Mouse (Mus musculus) limb, embryonic 13.5 days (tissue): ENCODE measurements around the gene Nceh1. TPM values are rescaled to one million over a fixed set of nuclear protein-coding genes. Genes with fewer than 3 reads are reported as not detected.
"Not testable (repeated sequence)": the region's sequence is repeated elsewhere in the genome, so short reads cannot be mapped to it uniquely, and the experiment has no call there.

Experiments used
- ATAC-seq: fragments of 200-750 bp; cut with Nextera tagmentation; 2 replicates; pipeline ENCODE4 v1.8.0; 2017; ENCODE audit warnings: low read depth, moderate number of reproducible peaks, moderate TSS enrichment; ENCODE audit not compliant: low FRiP score
- H3K27ac ChIP-seq: fragments of 300-500 bp; sonication (generic); 2 replicates; pipeline ENCODE4 v1.5.1; 2015; ENCODE audit warnings: inconsistent platforms, mild to moderate bottlenecking, moderate library complexity
- H3K27me3 ChIP-seq: fragments of 300-500 bp; sonication (generic); 2 replicates; pipeline ENCODE4 v1.6.1; 2015; ENCODE audit warnings: mild to moderate bottlenecking, inconsistent platforms
- H3K36me3 ChIP-seq: fragments of 300-500 bp; sonication (generic); 2 replicates; pipeline ENCODE4 v1.6.1; 2015; ENCODE audit warnings: inconsistent platforms, mild to moderate bottlenecking, moderate library complexity
- H3K4me1 ChIP-seq: fragments of 300-500 bp; sonication (generic); 2 replicates; pipeline ENCODE4 v1.6.1; 2015; ENCODE audit warnings: inconsistent platforms
- H3K4me2 ChIP-seq: fragments of 300-500 bp; sonication (generic); replicated peaks from 2 replicates; pipeline ENCODE4 v1.6.1; 2015; ENCODE audit warnings: inconsistent platforms, mild to moderate bottlenecking, moderate library complexity
- H3K4me3 ChIP-seq: fragments of 300-500 bp; sonication (generic); 2 replicates; pipeline ENCODE4 v1.5.1; 2015; ENCODE audit warnings: moderate library complexity, mild to moderate bottlenecking, inconsistent platforms
- H3K9ac ChIP-seq: fragments of 300-500 bp; sonication (generic); 2 replicates; pipeline ENCODE4 v1.6.1; 2015; ENCODE audit warnings: mild to moderate bottlenecking, inconsistent platforms
- H3K9me3 ChIP-seq: fragments of 300-500 bp; sonication (generic); 2 replicates; pipeline ENCODE4 v1.6.1; 2016; ENCODE audit warnings: inconsistent platforms
- WGBS: fragments of 180-500 bp; shearing (Covaris S2); methylation state at CpG from one replicate; pipeline ENCODE4 v1.1.7; 2015; 5-methylcytosine and 5-hydroxymethylcytosine counted together
- polyA plus RNA-seq: library from polyadenylated mRNA; unstranded; fragments of >200 nt; fragmentation: Nextera tagmentation; extraction: Ambion mirVana; gene quantifications from 2 replicates; pipeline ENCODE4 v1.2.1, GENCODE M21; 2015

Gene Nceh1
- polyA plus RNA-seq, 1 experiment from 2014 or later, result 4.9 TPM

GRCm38 (mm10) chr3:27272926-27273745, 90.4 kb downstream of the Nceh1 start:
- ATAC-seq, result no peak
- Histone ChIP-seq H3K9me3 (no peaks in the 10 kb centered on the region), H3K27me3 (no peaks in the 10 kb centered on the region), H3K27ac (no peak overlapping the region), H3K4me2 (no peak overlapping the region), H3K36me3 (no peaks in the 10 kb centered on the region), H3K4me3 (no peak overlapping the region), H3K9ac (no peak overlapping the region), H3K4me1 (peaks cover 8% of the 10 kb centered on the region; the same call in 1 of the 2 replicates)
- WGBS, result 32% methylated on average over 7 of the region's 7 CpGs

DNA sequence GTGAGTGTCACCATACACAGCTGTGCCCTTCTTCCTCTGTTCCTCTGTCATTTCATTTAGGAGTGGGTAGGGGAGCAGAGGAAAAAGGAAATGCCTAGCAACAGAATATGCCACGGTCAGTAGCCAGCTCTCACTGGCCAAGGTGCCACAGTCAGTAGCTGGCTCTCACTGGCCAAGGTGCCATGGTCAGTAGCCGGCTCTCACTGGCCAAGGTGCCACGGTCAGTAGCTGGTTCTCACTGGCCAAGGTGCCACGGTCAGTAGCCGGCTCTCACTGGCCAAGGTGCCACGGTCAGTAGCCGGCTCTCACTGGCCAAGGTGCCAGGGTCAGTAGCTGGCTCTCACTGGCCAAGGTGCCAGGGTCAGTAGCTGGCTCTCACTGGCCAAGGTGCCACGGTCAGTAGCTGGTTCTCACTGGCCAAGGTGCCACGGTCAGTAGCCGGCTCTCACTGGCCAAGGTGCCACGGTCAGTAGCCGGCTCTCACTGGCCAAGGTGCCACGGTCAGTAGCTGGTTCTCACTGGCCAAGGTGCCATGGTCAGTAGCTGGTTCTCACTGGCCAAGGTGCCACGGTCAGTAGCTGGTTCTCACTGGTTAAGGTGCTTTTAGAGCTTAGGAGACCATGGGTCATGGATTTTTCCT, 96.6 kb downstream of the Nceh1 start:
- H3K4me1 ChIP-seq, H3K27me3 ChIP-seq, ATAC-seq, H3K9me3 ChIP-seq, H3K36me3 ChIP-seq, H3K9ac ChIP-seq, H3K4me2 ChIP-seq, H3K27ac ChIP-seq, H3K4me3 ChIP-seq: not testable (repeated sequence)
- WGBS, result 96% methylated on average over 14 of the region's 14 CpGs

GRCm38 (mm10) chr3:27280280-27280749, 97.5 kb downstream of the Nceh1 start:
- no peak overlapping the region for H3K4me2 ChIP-seq
- no peaks in the 10 kb centered on the region for H3K9me3 ChIP-seq
- 63% methylated on average over 11 of the region's 11 CpGs for WGBS
- no peak overlapping the region for H3K27ac ChIP-seq
- H3K36me3 ChIP-seq, result no peaks in the 10 kb centered on the region
- peaks cover 9% of the 10 kb centered on the region for H3K4me1 ChIP-seq
- H3K27me3 ChIP-seq, result peaks cover 6% of the 10 kb centered on the region
- no peak overlapping the region for H3K9ac ChIP-seq
- no peak for ATAC-seq
- H3K4me3 ChIP-seq, result no peak overlapping the region

- Histone ChIP-seq H3K36me3 (no peaks in the 10 kb centered on the region), H3K4me2 (peak overlapping the region; percentile 64), H3K27ac (no peak overlapping the region), H3K27me3 (peaks cover 6% of the 10 kb centered on the region), H3K9me3 (no peaks in the 10 kb centered on the region), H3K4me3 (peak overlapping the region; percentile 33), H3K9ac (peak overlapping the region; percentile 43; the same call in 1 of the 2 replicates), H3K4me1 (peaks cover 9% of the 10 kb centered on the region)
- no peak for ATAC-seq
- WGBS, result 5% methylated on average over 27 of the region's 27 CpGs
Observed at GRCm38 (mm10) chr3:27283071-27283713, 100.4 kb downstream of the Nceh1 start.

DNA sequence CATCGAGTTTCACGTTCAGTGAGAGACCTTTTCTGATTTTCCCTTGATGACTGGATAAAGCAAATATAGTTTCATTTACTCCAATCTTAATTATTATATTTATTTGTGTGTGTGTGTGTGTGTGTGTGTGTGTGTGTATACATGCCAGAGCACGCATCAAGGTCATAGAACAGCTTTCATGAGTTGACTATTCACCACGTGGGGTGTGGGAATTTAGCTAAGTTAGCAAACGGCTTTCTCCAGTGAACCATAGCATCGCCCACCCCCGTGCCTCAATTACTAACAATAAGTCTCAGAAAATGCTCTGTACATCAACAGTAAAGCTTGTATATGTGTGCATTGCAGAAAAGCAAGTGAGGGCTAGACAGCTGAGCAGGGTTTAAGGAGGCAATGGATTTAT, 101.0 kb downstream of the Nceh1 start:
- H3K27me3 ChIP-seq, result peaks cover 6% of the 10 kb centered on the region
- no peak overlapping the region for H3K27ac ChIP-seq
- 61% methylated on average over 7 of the region's 7 CpGs for WGBS
- peak overlapping the region; percentile 33; the same call in 1 of the 2 replicates for H3K4me3 ChIP-seq
- no peaks in the 10 kb centered on the region for H3K36me3 ChIP-seq
- no peaks in the 10 kb centered on the region for H3K9me3 ChIP-seq
- ATAC-seq, result no peak
- H3K9ac ChIP-seq, result no peak overlapping the region
- peak overlapping the region; percentile 64 for H3K4me2 ChIP-seq
- peaks cover 9% of the 10 kb centered on the region for H3K4me1 ChIP-seq

- no peak for ATAC-seq
- H3K4me3 ChIP-seq, result no peak overlapping the region
- H3K27me3 ChIP-seq, result peaks cover 6% of the 10 kb centered on the region
- H3K4me2 ChIP-seq, result no peak overlapping the region
- WGBS, result 91% methylated on average over 5 of the region's 5 CpGs
- H3K36me3 ChIP-seq, result no peaks in the 10 kb centered on the region
- H3K4me1 ChIP-seq, result peaks cover 9% of the 10 kb centered on the region
- no peaks in the 10 kb centered on the region for H3K9me3 ChIP-seq
- no peak overlapping the region for H3K27ac ChIP-seq
- no peak overlapping the region for H3K9ac ChIP-seq
Observed at GRCm38 (mm10) chr3:27284227-27284626, 101.5 kb downstream of the Nceh1 start.

GRCm38 (mm10) chr3:27285072-27285471, 102.3 kb downstream of the Nceh1 start:
- H3K27me3 ChIP-seq, result peaks cover 6% of the 10 kb centered on the region
- H3K9ac ChIP-seq, result no peak overlapping the region
- H3K36me3 ChIP-seq, result no peaks in the 10 kb centered on the region
- no peak overlapping the region for H3K27ac ChIP-seq
- no peak overlapping the region for H3K4me3 ChIP-seq
- WGBS, result 79% methylated on average over 9 of the region's 9 CpGs
- H3K4me2 ChIP-seq, result no peak overlapping the region
- H3K4me1 ChIP-seq, result peaks cover 9% of the 10 kb centered on the region
- no peaks in the 10 kb centered on the region for H3K9me3 ChIP-seq
- no peak for ATAC-seq

DNA sequence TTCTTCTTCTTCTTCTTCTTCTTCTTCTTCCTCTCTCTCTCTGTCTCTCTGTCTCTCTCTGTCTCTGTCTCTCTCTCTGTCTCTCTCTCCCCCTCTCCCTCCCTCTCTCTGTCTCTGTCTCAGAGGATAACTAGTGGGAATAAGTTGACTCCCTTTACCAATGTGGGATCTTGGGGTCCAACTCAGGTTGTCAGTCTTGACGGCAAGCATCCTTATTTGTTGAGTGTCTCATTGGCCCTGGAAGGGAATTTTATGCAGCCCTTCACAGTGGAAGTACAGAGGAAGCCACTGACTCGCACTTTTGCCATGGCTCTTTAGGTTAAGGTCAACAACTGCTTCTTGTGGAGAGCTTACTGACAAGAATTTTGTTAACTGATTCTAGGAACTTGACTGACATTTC, 105.5 kb downstream of the Nceh1 start:
- Histone ChIP-seq H3K27me3 (no peaks in the 10 kb centered on the region), H3K27ac (no peak overlapping the region), H3K36me3 (no peaks in the 10 kb centered on the region), H3K4me1 (peaks cover 3% of the 10 kb centered on the region), H3K4me3 (no peak overlapping the region), H3K4me2 (no peak overlapping the region), H3K9ac (no peak overlapping the region), H3K9me3 (no peaks in the 10 kb centered on the region)
- ATAC-seq, result no peak
- 77% methylated on average over 2 of the region's 2 CpGs for WGBS

DNA sequence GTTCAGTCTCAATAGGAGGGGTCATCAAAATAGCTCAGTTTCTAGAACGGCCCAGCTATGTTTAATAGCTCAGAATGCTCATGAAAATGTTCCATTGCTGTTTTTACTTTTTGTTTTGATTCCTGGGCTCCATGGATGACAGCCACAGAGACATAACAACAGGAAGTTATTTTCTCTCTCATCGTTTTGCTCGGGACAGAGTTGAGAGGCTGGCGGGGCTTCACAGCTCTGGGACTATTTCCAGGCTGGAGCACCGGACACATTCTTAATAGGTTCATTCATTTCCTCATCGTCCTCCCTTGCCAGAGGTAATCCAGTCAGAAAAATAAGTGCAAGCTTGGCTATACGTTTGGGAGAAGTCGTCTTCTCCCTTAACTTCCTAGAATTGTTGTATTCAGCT, 106.1 kb downstream of the Nceh1 start:
- no peak for ATAC-seq
- Histone ChIP-seq H3K4me3 (no peak overlapping the region), H3K9ac (no peak overlapping the region), H3K27me3 (no peaks in the 10 kb centered on the region), H3K9me3 (no peaks in the 10 kb centered on the region), H3K36me3 (no peaks in the 10 kb centered on the region), H3K27ac (no peak overlapping the region), H3K4me2 (no peak overlapping the region), H3K4me1 (no peaks in the 10 kb centered on the region)
- WGBS, result 56% methylated on average over 8 of the region's 8 CpGs

GRCm38 (mm10) chr3:27290285-27290684, 107.5 kb downstream of the Nceh1 start:
- no peak for ATAC-seq
- Histone ChIP-seq H3K4me2 (no peak overlapping the region), H3K9ac (no peak overlapping the region), H3K27ac (no peak overlapping the region), H3K9me3 (no peaks in the 10 kb centered on the region), H3K27me3 (no peaks in the 10 kb centered on the region), H3K36me3 (no peaks in the 10 kb centered on the region), H3K4me3 (no peak overlapping the region), H3K4me1 (no peaks in the 10 kb centered on the region)
- 79% methylated on average over 5 of the region's 5 CpGs for WGBS

- 89% methylated on average over 5 of the region's 5 CpGs for WGBS
- not testable (repeated sequence) for ATAC-seq, H3K4me1 ChIP-seq, H3K27ac ChIP-seq, H3K9me3 ChIP-seq, H3K4me3 ChIP-seq, H3K4me2 ChIP-seq, H3K36me3 ChIP-seq, H3K27me3 ChIP-seq, H3K9ac ChIP-seq
Observed at GRCm38 (mm10) chr3:27290945-27291344, 108.2 kb downstream of the Nceh1 start.

GRCm38 (mm10) chr3:27291411-27291810, 108.6 kb downstream of the Nceh1 start:
- WGBS, result 89% methylated on average over 4 of the region's 4 CpGs
- H3K9me3 ChIP-seq, H3K9ac ChIP-seq, H3K4me1 ChIP-seq, H3K27me3 ChIP-seq, ATAC-seq, H3K27ac ChIP-seq, H3K36me3 ChIP-seq, H3K4me3 ChIP-seq, H3K4me2 ChIP-seq: not testable (repeated sequence)
